Mouse (Mus musculus): ENCODE measurements around the gene 2410002F23Rik. TPM values are rescaled to one million over a fixed set of nuclear protein-coding genes. Genes with fewer than 3 reads are reported as not detected.

Gene 2410002F23Rik
- 112 TPM for polyA plus RNA-seq (2015; fragmentation: Illumina TruSeq; extraction: RNeasy Lipid Tissue Mini Kit (QIAGEN cat#74804); ENCODE audit: insufficient read depth, low replicate concordance)

DNA sequence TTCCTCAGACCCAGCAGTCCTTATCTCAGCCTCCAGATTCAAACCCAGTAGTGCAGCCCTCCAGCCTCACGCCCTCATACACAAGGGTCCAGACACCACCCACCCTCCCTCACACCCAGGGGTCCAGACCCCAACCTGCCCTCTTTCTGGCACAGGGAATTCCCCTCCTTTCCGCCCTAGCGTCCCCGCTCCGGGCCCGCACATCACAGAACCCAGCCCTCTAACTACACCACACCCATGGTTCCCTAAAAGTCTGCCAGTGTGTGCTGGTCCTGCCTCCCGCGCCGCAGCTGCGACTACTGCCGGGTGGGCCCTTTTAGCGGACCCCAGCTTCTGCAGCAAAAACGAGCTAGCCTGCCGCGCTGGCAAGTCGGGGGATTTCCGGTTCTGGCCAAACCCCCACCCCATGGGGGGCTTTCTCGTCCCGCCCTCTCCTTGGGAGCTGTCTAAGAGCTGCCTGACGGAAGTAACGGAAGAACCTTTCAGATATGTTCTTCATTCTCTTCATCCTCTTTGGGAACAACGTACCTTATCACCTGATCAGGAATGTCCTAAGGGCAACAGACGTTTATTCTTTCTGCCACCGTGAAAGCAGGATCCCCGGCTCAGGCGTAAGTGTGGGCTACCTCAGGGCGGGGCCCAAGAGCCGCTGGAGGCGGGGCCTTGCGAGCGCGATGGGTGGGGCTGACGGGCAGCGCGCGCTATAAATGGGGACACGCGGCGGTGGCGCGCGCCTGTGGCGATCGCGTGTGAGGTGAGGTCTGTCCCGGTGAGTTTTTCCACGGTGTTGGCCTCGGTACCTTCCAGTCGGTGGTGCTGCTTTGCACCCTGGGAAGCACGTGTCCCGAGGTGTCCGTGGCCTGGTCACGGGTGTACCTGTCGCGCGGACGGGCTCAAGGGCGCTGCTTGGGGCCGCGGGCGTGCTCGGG lies at the start of gene 2410002F23Rik, which contains the start of gene 1700028J19Rik:
Gene 2410002F23Rik (plus strand): TSS at position 668 of the 929 bp plus-strand sequence.
Gene 1700028J19Rik (minus strand): TSS at position 641 of the 929 bp plus-strand sequence.

DNA sequence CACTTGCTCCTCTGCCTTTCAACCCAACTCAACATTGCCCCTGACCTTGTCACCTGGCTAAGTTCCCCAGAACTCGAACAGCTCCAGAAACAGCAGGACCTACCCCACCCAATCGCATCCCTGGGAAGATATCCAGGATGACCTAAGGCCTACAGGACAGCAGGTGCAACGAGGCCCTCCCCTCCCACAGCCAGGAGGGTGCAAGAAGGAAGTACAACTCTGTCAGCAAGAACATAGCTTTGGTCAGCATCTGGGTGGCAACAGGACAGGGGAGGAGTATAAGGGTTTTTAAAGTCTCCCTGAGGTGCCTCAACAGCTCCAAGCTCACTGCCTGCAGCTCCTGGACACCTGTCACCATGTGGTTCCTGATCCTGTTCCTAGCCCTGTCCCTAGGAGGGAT lies 48.6 kb upstream of the 2410002F23Rik start, which contains the start of gene Klk1b3:
Gene Klk1b3 (plus strand): TSS at position 301 of the 400 bp plus-strand sequence.

DNA sequence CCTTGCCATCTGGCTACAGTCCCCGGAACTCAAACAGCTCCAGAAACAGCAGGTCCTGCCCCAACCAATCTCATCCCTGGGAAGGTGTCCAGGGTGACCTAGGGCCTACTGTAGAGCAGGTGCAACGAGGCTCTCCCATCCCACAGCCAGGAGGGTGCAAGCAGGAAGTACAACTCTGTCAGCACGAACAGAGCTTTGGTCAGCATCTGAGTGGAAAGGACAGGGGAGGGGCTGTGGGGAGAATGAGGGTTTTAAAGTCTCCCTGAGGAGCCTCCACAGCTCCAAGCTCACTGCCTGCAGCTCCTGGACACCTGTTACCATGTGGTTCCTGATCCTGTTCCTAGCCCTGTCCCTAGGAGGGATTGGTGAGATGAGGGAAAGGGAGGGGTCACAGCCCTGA lies 39.4 kb upstream of the 2410002F23Rik start, which contains the start of gene Klk1b4:
Gene Klk1b4 (plus strand): TSS at position 301 of the 400 bp plus-strand sequence.

DNA sequence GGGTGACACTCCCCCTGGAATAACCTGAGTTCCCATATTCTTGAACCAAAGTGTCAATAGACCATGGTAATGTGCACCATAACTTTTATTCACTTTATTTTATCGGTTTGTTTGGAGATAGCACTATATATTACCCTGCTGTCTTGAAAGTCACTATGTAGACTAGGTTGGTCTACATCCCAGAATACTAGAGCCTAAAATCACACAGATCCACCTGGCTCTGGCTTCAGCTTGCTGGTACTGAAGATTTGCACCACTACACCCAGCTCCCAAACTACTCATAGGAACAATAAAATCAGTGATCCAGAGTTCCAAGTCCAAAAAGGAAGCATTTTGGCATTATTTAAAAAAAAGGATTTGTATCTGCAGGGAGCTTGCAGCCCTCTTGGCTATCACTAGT lies 30.9 kb upstream of the 2410002F23Rik start, which contains the start of gene Klk1b5:
Gene Klk1b5 (plus strand): TSS at position 301 of the 400 bp plus-strand sequence.

DNA sequence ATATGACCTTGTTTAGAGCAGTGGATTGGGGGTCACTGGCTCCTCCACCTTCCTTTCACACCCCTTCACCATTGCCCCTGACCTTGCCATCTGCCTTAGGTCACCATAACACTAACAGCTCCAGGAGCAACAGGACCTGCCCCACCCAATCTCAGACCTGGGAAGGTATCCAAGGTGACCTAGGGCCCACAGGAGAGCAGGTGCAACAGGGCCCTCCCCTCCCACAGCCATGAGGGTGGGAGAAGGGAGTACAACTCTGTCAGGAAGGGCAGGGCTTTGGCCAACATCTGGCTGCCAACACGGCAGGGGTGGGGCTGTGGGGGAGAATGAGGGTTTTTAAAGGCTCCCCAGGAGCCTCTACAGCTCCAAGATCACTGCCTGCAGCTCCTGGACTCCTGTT lies 21.4 kb upstream of the 2410002F23Rik start, which contains the start of gene Klk1:
Gene Klk1 (plus strand): TSS at position 285 of the 400 bp plus-strand sequence.

DNA sequence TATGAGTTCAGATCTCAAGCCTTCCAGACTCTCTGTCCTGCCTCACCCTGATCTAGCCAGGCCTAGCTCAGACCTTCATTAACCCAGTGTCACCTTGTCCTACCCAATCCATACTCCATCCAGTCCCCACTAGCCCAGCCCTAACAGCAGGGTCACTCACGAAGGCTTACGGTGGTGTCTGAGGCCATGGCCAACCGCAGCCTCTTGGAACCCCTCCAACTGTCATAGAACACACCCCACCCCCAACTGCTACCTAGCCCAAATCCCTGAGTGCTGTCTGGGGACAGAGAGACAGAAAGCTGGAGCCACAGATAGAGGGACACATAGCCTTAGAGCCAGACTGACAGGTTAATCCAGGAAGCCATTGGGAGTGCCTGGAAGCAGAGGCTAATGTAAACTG lies 10.6 kb upstream of the 2410002F23Rik start, which contains the start of gene Gm36864:
Gene Gm36864 (plus strand): TSS at position 269 of the 400 bp plus-strand sequence.

DNA sequence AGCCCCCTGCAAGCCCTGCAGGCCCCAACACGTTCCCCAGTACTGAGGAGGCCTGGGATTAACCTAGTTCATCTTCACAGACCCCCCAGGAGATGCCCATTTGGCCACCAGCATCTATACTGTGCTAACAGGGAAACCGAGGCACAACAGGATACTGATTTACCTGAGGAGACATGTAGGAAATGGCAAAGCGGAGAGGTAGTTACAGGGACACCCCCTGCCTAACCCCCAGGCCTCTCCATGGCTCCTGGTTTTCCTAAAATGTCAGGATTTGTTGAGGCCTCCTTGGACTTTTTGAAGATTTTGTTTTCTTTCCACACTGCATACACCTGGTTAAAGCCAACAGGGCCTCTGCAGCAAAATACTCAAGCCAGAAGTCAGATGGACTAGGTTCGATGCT lies 10.8 kb downstream of the 2410002F23Rik start, which contains the start of gene Acp4:
Gene Acp4 (minus strand): TSS at position 101 of the 400 bp plus-strand sequence.

DNA sequence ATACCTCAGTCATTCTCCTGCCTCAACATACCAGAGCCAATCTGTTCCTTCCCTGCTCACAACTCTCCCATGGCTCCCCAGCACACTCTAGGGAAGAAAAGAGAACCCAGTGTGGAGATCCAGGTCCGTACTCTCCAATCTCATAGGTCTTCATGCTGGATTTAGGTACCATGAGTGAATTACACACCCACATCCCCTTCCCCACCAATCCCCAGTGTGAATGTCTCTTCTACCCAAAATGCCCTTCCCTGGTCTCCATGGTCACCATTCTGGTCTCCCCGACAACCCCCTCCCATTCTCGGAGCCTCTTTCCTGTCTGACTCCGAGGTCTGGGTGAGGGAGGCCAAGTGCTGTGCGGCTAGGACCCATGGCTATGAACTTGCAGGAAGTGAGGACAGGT lies 14.6 kb downstream of the 2410002F23Rik start, which contains the start of gene Gm15517:
Gene Gm15517 (plus strand): TSS at position 301 of the 400 bp plus-strand sequence.

Other genes starting within 250 kb of the 2410002F23Rik start
- gene Klk1b26, start 234.6 kb upstream of the 2410002F23Rik start, polyA plus RNA-seq (2015; fragmentation: Illumina TruSeq; extraction: RNeasy Lipid Tissue Mini Kit (QIAGEN cat#74804); ENCODE audit: insufficient read depth, low replicate concordance), result not detected
- gene Klk1b27, start 194.4 kb upstream of the 2410002F23Rik start, polyA plus RNA-seq (2015; fragmentation: Illumina TruSeq; extraction: RNeasy Lipid Tissue Mini Kit (QIAGEN cat#74804); ENCODE audit: insufficient read depth, low replicate concordance), result 1.4 TPM
- not detected for gene Klk1b21, start 144.4 kb upstream of the 2410002F23Rik start, polyA plus RNA-seq (2015; fragmentation: Illumina TruSeq; extraction: RNeasy Lipid Tissue Mini Kit (QIAGEN cat#74804); ENCODE audit: insufficient read depth, low replicate concordance)
- not detected for gene Klk1b22, start 134.0 kb upstream of the 2410002F23Rik start, polyA plus RNA-seq (2015; fragmentation: Illumina TruSeq; extraction: RNeasy Lipid Tissue Mini Kit (QIAGEN cat#74804); ENCODE audit: insufficient read depth, low replicate concordance)
- not detected for gene Klk1b16, start 110.0 kb upstream of the 2410002F23Rik start, polyA plus RNA-seq (2015; fragmentation: Illumina TruSeq; extraction: RNeasy Lipid Tissue Mini Kit (QIAGEN cat#74804); ENCODE audit: insufficient read depth, low replicate concordance)
- not detected for gene Klk1b24, start 58.5 kb upstream of the 2410002F23Rik start, polyA plus RNA-seq (2015; fragmentation: Illumina TruSeq; extraction: RNeasy Lipid Tissue Mini Kit (QIAGEN cat#74804); ENCODE audit: insufficient read depth, low replicate concordance)
- gene Klk1b3, start 48.5 kb upstream of the 2410002F23Rik start, polyA plus RNA-seq (2015; fragmentation: Illumina TruSeq; extraction: RNeasy Lipid Tissue Mini Kit (QIAGEN cat#74804); ENCODE audit: insufficient read depth, low replicate concordance), result not detected
- not detected for gene Klk1b4, start 39.3 kb upstream of the 2410002F23Rik start, polyA plus RNA-seq (2015; fragmentation: Illumina TruSeq; extraction: RNeasy Lipid Tissue Mini Kit (QIAGEN cat#74804); ENCODE audit: insufficient read depth, low replicate concordance)
- not detected for gene Klk1b5, start 30.8 kb upstream of the 2410002F23Rik start, polyA plus RNA-seq (2015; fragmentation: Illumina TruSeq; extraction: RNeasy Lipid Tissue Mini Kit (QIAGEN cat#74804); ENCODE audit: insufficient read depth, low replicate concordance)
- gene Klk1, start 21.4 kb upstream of the 2410002F23Rik start, polyA plus RNA-seq (2015; fragmentation: Illumina TruSeq; extraction: RNeasy Lipid Tissue Mini Kit (QIAGEN cat#74804); ENCODE audit: insufficient read depth, low replicate concordance), result 8.8 TPM
- gene Gm36864, start 10.5 kb upstream of the 2410002F23Rik start, polyA plus RNA-seq (2015; fragmentation: Illumina TruSeq; extraction: RNeasy Lipid Tissue Mini Kit (QIAGEN cat#74804); ENCODE audit: insufficient read depth, low replicate concordance), result not detected
- 0.84 TPM for gene 1700028J19Rik, start within 50 bp of the 2410002F23Rik start, polyA plus RNA-seq (2015; fragmentation: Illumina TruSeq; extraction: RNeasy Lipid Tissue Mini Kit (QIAGEN cat#74804); ENCODE audit: insufficient read depth, low replicate concordance)
- gene Acp4, start 10.7 kb downstream of the 2410002F23Rik start, polyA plus RNA-seq (2015; fragmentation: Illumina TruSeq; extraction: RNeasy Lipid Tissue Mini Kit (QIAGEN cat#74804); ENCODE audit: insufficient read depth, low replicate concordance), result not detected
- not detected for gene Gm15517, start 14.7 kb downstream of the 2410002F23Rik start, polyA plus RNA-seq (2015; fragmentation: Illumina TruSeq; extraction: RNeasy Lipid Tissue Mini Kit (QIAGEN cat#74804); ENCODE audit: insufficient read depth, low replicate concordance)
- gene Clec11a, start 60.2 kb downstream of the 2410002F23Rik start, polyA plus RNA-seq (2015; fragmentation: Illumina TruSeq; extraction: RNeasy Lipid Tissue Mini Kit (QIAGEN cat#74804); ENCODE audit: insufficient read depth, low replicate concordance), result 2.6 TPM
- gene Shank1, start 63.5 kb downstream of the 2410002F23Rik start, polyA plus RNA-seq (2015; fragmentation: Illumina TruSeq; extraction: RNeasy Lipid Tissue Mini Kit (QIAGEN cat#74804); ENCODE audit: insufficient read depth, low replicate concordance), result 1.8 TPM
- 0.28 TPM for gene Syt3, start 137.4 kb downstream of the 2410002F23Rik start, polyA plus RNA-seq (2015; fragmentation: Illumina TruSeq; extraction: RNeasy Lipid Tissue Mini Kit (QIAGEN cat#74804); ENCODE audit: insufficient read depth, low replicate concordance)
- not detected for gene 1700008O03Rik, start 139.1 kb downstream of the 2410002F23Rik start, polyA plus RNA-seq (2015; fragmentation: Illumina TruSeq; extraction: RNeasy Lipid Tissue Mini Kit (QIAGEN cat#74804); ENCODE audit: insufficient read depth, low replicate concordance)
- gene Lrrc4b, start 182.3 kb downstream of the 2410002F23Rik start, polyA plus RNA-seq (2015; fragmentation: Illumina TruSeq; extraction: RNeasy Lipid Tissue Mini Kit (QIAGEN cat#74804); ENCODE audit: insufficient read depth, low replicate concordance), result not detected
- not detected for gene Aspdh, start 218.7 kb downstream of the 2410002F23Rik start, polyA plus RNA-seq (2015; fragmentation: Illumina TruSeq; extraction: RNeasy Lipid Tissue Mini Kit (QIAGEN cat#74804); ENCODE audit: insufficient read depth, low replicate concordance)
- gene Josd2, start 221.3 kb downstream of the 2410002F23Rik start, polyA plus RNA-seq (2015; fragmentation: Illumina TruSeq; extraction: RNeasy Lipid Tissue Mini Kit (QIAGEN cat#74804); ENCODE audit: insufficient read depth, low replicate concordance), result 22.8 TPM
- gene Emc10, start 249.8 kb downstream of the 2410002F23Rik start, polyA plus RNA-seq (2015; fragmentation: Illumina TruSeq; extraction: RNeasy Lipid Tissue Mini Kit (QIAGEN cat#74804); ENCODE audit: insufficient read depth, low replicate concordance), result 16.3 TPM
- gene Fam71e1, start 249.9 kb downstream of the 2410002F23Rik start, polyA plus RNA-seq (2015; fragmentation: Illumina TruSeq; extraction: RNeasy Lipid Tissue Mini Kit (QIAGEN cat#74804); ENCODE audit: insufficient read depth, low replicate concordance), result 1.3 TPM

Measured in spleen, adult 10 weeks (tissue).